Mouse (Mus musculus): ENCODE data around the gene Hpse2. TPM values are rescaled to one million over a fixed set of nuclear protein-coding genes. Genes with fewer than 3 reads are reported as not detected.

Hpse2 gene
- polyA plus RNA-seq, 1 experiment: 0.36 TPM

GRCm38 (mm10) chr19:42744162-42744586 is 644.0 kb downstream of the Hpse2 start:
- DNase-seq: peak; percentile 25
- TF ChIP-seq POLR2A (IDR thresholded peaks at IDR 0.05; ENCODE audit: control insufficient read depth, extremely low read depth, insufficient read depth, low read length, poor library complexity): no peak
- TF ChIP-seq CTCF (IDR thresholded peaks at IDR 0.05; ENCODE audit: borderline replicate concordance, control insufficient read depth, extremely low read depth, insufficient read depth, low read length, poor library complexity): no peak
- WGBS: 17% methylated on average over 4 of the region's 4 CpGs
- no peak overlapping the region for H3K4me3 ChIP-seq (ENCODE audit: control insufficient read depth, insufficient read depth, low read length)
- H3K27ac ChIP-seq (ENCODE audit: control insufficient read depth, insufficient read depth, low read length): no peak overlapping the region
- 0 out of 2 replicates have a peak, but pooled peaks cover 2% of the 10 kb centered on the region for H3K4me1 ChIP-seq (replicated peaks; ENCODE audit: control insufficient read depth, insufficient read depth, low read length)
- H3K36me3 ChIP-seq (ENCODE audit: control insufficient read depth, insufficient read depth, low read length): no peaks in the 10 kb centered on the region
- no peaks in the 10 kb centered on the region for H3K27me3 ChIP-seq (ENCODE audit: control insufficient read depth, insufficient read depth, low read length)

- no peak overlapping the region for H3K27ac ChIP-seq (ENCODE audit: control insufficient read depth, insufficient read depth, low read length)
- 92% methylated on average over 16 of the region's 16 CpGs for WGBS
- H3K36me3 ChIP-seq (ENCODE audit: control insufficient read depth, insufficient read depth, low read length): no peaks in the 10 kb centered on the region
- no peak for DNase-seq
- TF ChIP-seq CTCF (IDR thresholded peaks at IDR 0.05; ENCODE audit: borderline replicate concordance, control insufficient read depth, extremely low read depth, insufficient read depth, low read length, poor library complexity): no peak
- TF ChIP-seq POLR2A (IDR thresholded peaks at IDR 0.05; ENCODE audit: control insufficient read depth, extremely low read depth, insufficient read depth, low read length, poor library complexity): no peak
- H3K4me1 ChIP-seq (replicated peaks; ENCODE audit: control insufficient read depth, insufficient read depth, low read length): 0 out of 2 replicates have a peak, but pooled peaks cover 2% of the 10 kb centered on the region
- H3K4me3 ChIP-seq (ENCODE audit: control insufficient read depth, insufficient read depth, low read length): no peak overlapping the region
- no peaks in the 10 kb centered on the region for H3K27me3 ChIP-seq (ENCODE audit: control insufficient read depth, insufficient read depth, low read length)
Observed at GRCm38 (mm10) chr19:42743261-42743660, 644.9 kb downstream of the Hpse2 start.

- no peak for DNase-seq
- Histone ChIP-seq H3K4me1 (replicated peaks; ENCODE audit: control insufficient read depth, insufficient read depth, low read length) (peaks cover 9% of the 10 kb centered on the region), H3K36me3 (ENCODE audit: control insufficient read depth, insufficient read depth, low read length) (no peaks in the 10 kb centered on the region), H3K27ac (ENCODE audit: control insufficient read depth, insufficient read depth, low read length) (no peak overlapping the region), H3K4me3 (ENCODE audit: control insufficient read depth, insufficient read depth, low read length) (no peak overlapping the region), H3K27me3 (ENCODE audit: control insufficient read depth, insufficient read depth, low read length) (no peaks in the 10 kb centered on the region)
- no peak for TF ChIP-seq POLR2A (IDR thresholded peaks at IDR 0.05; ENCODE audit: control insufficient read depth, extremely low read depth, insufficient read depth, low read length, poor library complexity)
- TF ChIP-seq CTCF (IDR thresholded peaks at IDR 0.05; ENCODE audit: borderline replicate concordance, control insufficient read depth, extremely low read depth, insufficient read depth, low read length, poor library complexity): no peak
- WGBS: 90% methylated on average over 14 of the region's 14 CpGs
Observed at GRCm38 (mm10) chr19:42741884-42742283, 646.3 kb downstream of the Hpse2 start.

- H3K4me3 ChIP-seq (ENCODE audit: control insufficient read depth, insufficient read depth, low read length): no peak overlapping the region
- TF ChIP-seq POLR2A (IDR thresholded peaks at IDR 0.05; ENCODE audit: control insufficient read depth, extremely low read depth, insufficient read depth, low read length, poor library complexity) (no peak), CTCF (IDR thresholded peaks at IDR 0.05; ENCODE audit: borderline replicate concordance, control insufficient read depth, extremely low read depth, insufficient read depth, low read length, poor library complexity) (no peak)
- no peak overlapping the region for H3K27ac ChIP-seq (ENCODE audit: control insufficient read depth, insufficient read depth, low read length)
- no peaks in the 10 kb centered on the region for H3K27me3 ChIP-seq (ENCODE audit: control insufficient read depth, insufficient read depth, low read length)
- no peaks in the 10 kb centered on the region for H3K36me3 ChIP-seq (ENCODE audit: control insufficient read depth, insufficient read depth, low read length)
- WGBS: 90% methylated on average over 8 of the region's 8 CpGs
- DNase-seq: no peak
- H3K4me1 ChIP-seq (replicated peaks; ENCODE audit: control insufficient read depth, insufficient read depth, low read length): peaks cover 17% of the 10 kb centered on the region
Observed at GRCm38 (mm10) chr19:42740163-42740899, 647.8 kb downstream of the Hpse2 start.

GRCm38 (mm10) chr19:42739734-42740133 is 648.4 kb downstream of the Hpse2 start:
- peaks cover 17% of the 10 kb centered on the region for H3K4me1 ChIP-seq (replicated peaks; ENCODE audit: control insufficient read depth, insufficient read depth, low read length)

GRCm38 (mm10) chr19:42737753-42738152 is 650.4 kb downstream of the Hpse2 start:
- no peak for DNase-seq
- Histone ChIP-seq H3K4me3 (ENCODE audit: control insufficient read depth, insufficient read depth, low read length) (no peak overlapping the region), H3K27ac (ENCODE audit: control insufficient read depth, insufficient read depth, low read length) (peak overlapping the region; percentile 27; the same call in 1 of the 2 replicates), H3K36me3 (ENCODE audit: control insufficient read depth, insufficient read depth, low read length) (no peaks in the 10 kb centered on the region), H3K27me3 (ENCODE audit: control insufficient read depth, insufficient read depth, low read length) (no peaks in the 10 kb centered on the region), H3K4me1 (replicated peaks; ENCODE audit: control insufficient read depth, insufficient read depth, low read length) (peaks cover 17% of the 10 kb centered on the region)
- TF ChIP-seq POLR2A (IDR thresholded peaks at IDR 0.05; ENCODE audit: control insufficient read depth, extremely low read depth, insufficient read depth, low read length, poor library complexity): no peak
- no peak for TF ChIP-seq CTCF (IDR thresholded peaks at IDR 0.05; ENCODE audit: borderline replicate concordance, control insufficient read depth, extremely low read depth, insufficient read depth, low read length, poor library complexity)
- 87% methylated on average over 9 of the region's 9 CpGs for WGBS

More at GRCm38 (mm10) chr19:42739734-42740133, 648.4 kb downstream of the Hpse2 start:
- WGBS: 73% methylated on average over 6 of the region's 6 CpGs
- Histone ChIP-seq H3K4me3 (ENCODE audit: control insufficient read depth, insufficient read depth, low read length) (no peak overlapping the region), H3K36me3 (ENCODE audit: control insufficient read depth, insufficient read depth, low read length) (no peaks in the 10 kb centered on the region), H3K27ac (ENCODE audit: control insufficient read depth, insufficient read depth, low read length) (no peak overlapping the region), H3K27me3 (ENCODE audit: control insufficient read depth, insufficient read depth, low read length) (no peaks in the 10 kb centered on the region)
- no peak for DNase-seq
- no peak for TF ChIP-seq CTCF (IDR thresholded peaks at IDR 0.05; ENCODE audit: borderline replicate concordance, control insufficient read depth, extremely low read depth, insufficient read depth, low read length, poor library complexity)
- no peak for TF ChIP-seq POLR2A (IDR thresholded peaks at IDR 0.05; ENCODE audit: control insufficient read depth, extremely low read depth, insufficient read depth, low read length, poor library complexity)

Other genes with a start within 250 kb of the Hpse2 start
- 2.4 and 2.9 TPM in 2 replicates for gene Cnnm1, start 52.1 kb upstream of the Hpse2 start, polyA plus RNA-seq (2012; rRNA removed)
- gene Got1, start 136.2 kb upstream of the Hpse2 start, polyA plus RNA-seq (2012; rRNA removed): 27.8 and 41.4 TPM in 2 replicates
- gene Nkx2-3, start 224.0 kb upstream of the Hpse2 start, polyA plus RNA-seq (2012; rRNA removed): not detected in 2 replicates

Measured in thymus, adult 2 months (tissue).